Mouse (Mus musculus) hindbrain, embryonic 12.5 days (tissue): ENCODE results near the gene Ethe1. TPM values are rescaled to one million over a fixed set of nuclear protein-coding genes. Genes with fewer than 3 reads are reported as not detected.
"Not testable (repeated sequence)": the region's sequence is repeated elsewhere in the genome, so short reads cannot be mapped to it uniquely, and the experiment has no call there.

ENCODE experiments used
- ATAC-seq: fragments of 200-750 bp; cut with Nextera tagmentation; 2 replicates; pipeline ENCODE4 v1.8.0; 2017; ENCODE audit warnings: moderate TSS enrichment; ENCODE audit not compliant: low FRiP score
- H3K27ac ChIP-seq: fragments of 300-500 bp; sonication (generic); 2 replicates; pipeline ENCODE4 v1.5.1; 2016; ENCODE audit warnings: mild to moderate bottlenecking
- H3K27me3 ChIP-seq: fragments of 300-500 bp; sonication (generic); 2 replicates; pipeline ENCODE4 v1.6.1; 2016; ENCODE audit warnings: mild to moderate bottlenecking
- H3K36me3 ChIP-seq: fragments of 300-500 bp; sonication (generic); 2 replicates; pipeline ENCODE4 v1.6.1; 2016; ENCODE audit warnings: mild to moderate bottlenecking
- H3K4me1 ChIP-seq: fragments of 300-500 bp; sonication (generic); 2 replicates; pipeline ENCODE4 v1.6.1; 2016
- H3K4me2 ChIP-seq: fragments of 300-500 bp; sonication (generic); replicated peaks from 2 replicates; pipeline ENCODE4 v1.6.1; 2016; ENCODE audit warnings: mild to moderate bottlenecking
- H3K4me3 ChIP-seq: fragments of 300-500 bp; sonication (generic); 2 replicates; pipeline ENCODE4 v1.5.1; 2016; ENCODE audit warnings: mild to moderate bottlenecking
- H3K9ac ChIP-seq: fragments of 300-500 bp; sonication (generic); 2 replicates; pipeline ENCODE4 v1.6.1; 2016; ENCODE audit warnings: mild to moderate bottlenecking, moderate library complexity
- H3K9me3 ChIP-seq: fragments of 300-500 bp; sonication (generic); replicated peaks from 2 replicates; pipeline ENCODE4 v1.6.1; 2016; ENCODE audit warnings: mild to moderate bottlenecking
- WGBS: fragments of 180-500 bp; shearing (Covaris S2); methylation state at CpG from one replicate; pipeline ENCODE4 v1.1.7; 2016; 5-methylcytosine and 5-hydroxymethylcytosine counted together
- polyA plus RNA-seq: library from polyadenylated mRNA; unstranded; fragments of >200 nt; fragmentation: Nextera tagmentation; extraction: Ambion mirVana; gene quantifications from 2 replicates; pipeline ENCODE4 v1.2.1, GENCODE M21; 2016

The Ethe1 gene
- polyA plus RNA-seq, 1 experiment from 2014 or later, result 15.4 TPM

DNA sequence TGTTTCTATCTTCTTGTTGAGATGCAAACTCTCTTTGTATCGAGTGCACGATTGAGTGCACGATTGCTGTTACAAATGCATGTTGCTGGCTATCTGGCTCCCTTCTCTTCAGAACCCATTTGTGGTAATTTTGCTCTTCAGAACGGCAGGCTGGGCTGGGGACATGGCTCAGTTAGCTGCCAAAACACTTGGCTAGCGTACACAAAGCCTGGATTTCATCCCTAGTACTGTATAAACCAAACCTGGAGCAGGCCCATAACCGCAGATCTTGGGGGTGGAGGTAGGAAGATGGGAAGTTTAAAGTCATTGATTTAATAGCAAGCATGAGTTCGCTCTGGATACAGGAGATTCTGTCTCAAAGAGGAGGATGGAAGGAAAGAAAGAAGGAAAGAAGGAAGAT lies 18.2 kb downstream of the Ethe1 start:
- no peak overlapping the region for H3K9ac ChIP-seq
- peaks cover 4% of the 10 kb centered on the region for H3K4me1 ChIP-seq

GRCm38 (mm10) chr7:24606046-24606445 lies 18.7 kb downstream of the Ethe1 start:
- peaks cover 27% of the 10 kb centered on the region for H3K27me3 ChIP-seq
- no peak overlapping the region for H3K4me3 ChIP-seq
- no peak overlapping the region for H3K4me2 ChIP-seq
- H3K9me3 ChIP-seq, result no peaks in the 10 kb centered on the region
- peaks cover 9% of the 10 kb centered on the region for H3K4me1 ChIP-seq
- H3K27ac ChIP-seq, result no peak overlapping the region
- ATAC-seq, result no peak
- 81% methylated on average over 7 of the region's 7 CpGs for WGBS
- no peaks in the 10 kb centered on the region for H3K36me3 ChIP-seq
- no peak overlapping the region for H3K9ac ChIP-seq

More for the DNA sequence above, 18.2 kb downstream of the Ethe1 start:
- ATAC-seq, result no peak
- no peaks in the 10 kb centered on the region for H3K36me3 ChIP-seq
- no peak overlapping the region for H3K27ac ChIP-seq
- no peak overlapping the region for H3K4me2 ChIP-seq
- no peak overlapping the region for H3K4me3 ChIP-seq
- H3K9me3 ChIP-seq, result no peaks in the 10 kb centered on the region
- 91% methylated on average over 7 of the region's 7 CpGs for WGBS
- peaks cover 22% of the 10 kb centered on the region for H3K27me3 ChIP-seq

- Histone ChIP-seq H3K36me3 (no peaks in the 10 kb centered on the region), H3K4me1 (peaks cover 20% of the 10 kb centered on the region), H3K4me2 (no peak overlapping the region), H3K4me3 (no peak overlapping the region), H3K9ac (no peak overlapping the region), H3K27me3 (peaks cover 47% of the 10 kb centered on the region), H3K27ac (no peak overlapping the region), H3K9me3 (no peaks in the 10 kb centered on the region)
- peak; percentile 74 for ATAC-seq
- 57% methylated on average over 6 of the region's 6 CpGs for WGBS
Measured at GRCm38 (mm10) chr7:24608017-24608416, 20.7 kb downstream of the Ethe1 start.

GRCm38 (mm10) chr7:24608561-24608960 lies 21.2 kb downstream of the Ethe1 start:
- no peak; the same call in 1 of the 2 replicates for ATAC-seq
- H3K9ac ChIP-seq, result no peak overlapping the region
- H3K4me2 ChIP-seq, result no peak overlapping the region
- H3K9me3 ChIP-seq, result no peaks in the 10 kb centered on the region
- H3K4me1 ChIP-seq, result peaks cover 20% of the 10 kb centered on the region
- H3K27ac ChIP-seq, result no peak overlapping the region
- peaks cover 52% of the 10 kb centered on the region for H3K27me3 ChIP-seq
- no peak overlapping the region for H3K4me3 ChIP-seq
- WGBS, result 71% methylated on average over 8 of the region's 8 CpGs
- no peaks in the 10 kb centered on the region for H3K36me3 ChIP-seq

- no peak within 1 kb of the TSS for H3K27ac ChIP-seq
- peak within 1 kb of the TSS; percentile 15; the same call in 1 of the 2 replicates for H3K9ac ChIP-seq
- peak within 1 kb of the TSS; percentile 24 for H3K4me3 ChIP-seq
- ATAC-seq, result peak; percentile 15; the same call in 1 of the 2 replicates
- peaks cover 20% of the 10 kb centered on the region for H3K4me1 ChIP-seq
- no peaks in the 10 kb centered on the region for H3K36me3 ChIP-seq
- WGBS, result 3% methylated on average over 25 of the region's 27 CpGs
- peaks cover 57% of the 10 kb centered on the region for H3K27me3 ChIP-seq
- H3K4me2 ChIP-seq, result peak within 1 kb of the TSS; percentile 48
- H3K9me3 ChIP-seq, result no peaks in the 10 kb centered on the region
Measured at GRCm38 (mm10) chr7:24610144-24610878, 23.0 kb downstream of the Ethe1 start, which contains the start of gene Phldb3. TSS of gene Phldb3 (plus strand) at chr7:24610763.

- WGBS, result under 1% methylated on average over 36 of the region's 36 CpGs
- H3K9me3 ChIP-seq, result no peaks in the 10 kb centered on the region
- peak overlapping the region; percentile 48 for H3K4me2 ChIP-seq
- peak overlapping the region; percentile 24 for H3K4me3 ChIP-seq
- peaks cover 57% of the 10 kb centered on the region for H3K27me3 ChIP-seq
- ATAC-seq, result peak; percentile 30; the same call in 1 of the 2 replicates
- peaks cover 20% of the 10 kb centered on the region for H3K4me1 ChIP-seq
- peak overlapping the region; percentile 15; the same call in 1 of the 2 replicates for H3K9ac ChIP-seq
- H3K27ac ChIP-seq, result no peak overlapping the region
- no peaks in the 10 kb centered on the region for H3K36me3 ChIP-seq
Measured at GRCm38 (mm10) chr7:24610879-24611494, 23.6 kb downstream of the Ethe1 start.

GRCm38 (mm10) chr7:24611709-24612108 lies 24.4 kb downstream of the Ethe1 start:
- H3K4me2 ChIP-seq, result peak overlapping the region; percentile 48; the same call in 1 of the 2 replicates
- 14% methylated on average over 7 of the region's 7 CpGs for WGBS
- no peak overlapping the region for H3K4me3 ChIP-seq

GRCm38 (mm10) chr7:24612308-24612910 lies 25.1 kb downstream of the Ethe1 start:
- no peaks in the 10 kb centered on the region for H3K9me3 ChIP-seq
- no peaks in the 10 kb centered on the region for H3K36me3 ChIP-seq
- no peak overlapping the region for H3K27ac ChIP-seq
- H3K4me1 ChIP-seq, result peaks cover 20% of the 10 kb centered on the region
- 3% methylated on average over 27 of the region's 27 CpGs for WGBS
- H3K9ac ChIP-seq, result no peak overlapping the region
- H3K27me3 ChIP-seq, result peaks cover 57% of the 10 kb centered on the region
- peak overlapping the region; percentile 33 for H3K4me2 ChIP-seq
- no peak for ATAC-seq
- H3K4me3 ChIP-seq, result peak overlapping the region; percentile 2; the same call in 1 of the 2 replicates

More at GRCm38 (mm10) chr7:24611709-24612108, 24.4 kb downstream of the Ethe1 start:
- no peaks in the 10 kb centered on the region for H3K36me3 ChIP-seq
- no peak overlapping the region for H3K9ac ChIP-seq
- H3K27ac ChIP-seq, result no peak overlapping the region
- peaks cover 20% of the 10 kb centered on the region for H3K4me1 ChIP-seq
- no peak for ATAC-seq
- H3K9me3 ChIP-seq, result no peaks in the 10 kb centered on the region
- H3K27me3 ChIP-seq, result peaks cover 57% of the 10 kb centered on the region

DNA sequence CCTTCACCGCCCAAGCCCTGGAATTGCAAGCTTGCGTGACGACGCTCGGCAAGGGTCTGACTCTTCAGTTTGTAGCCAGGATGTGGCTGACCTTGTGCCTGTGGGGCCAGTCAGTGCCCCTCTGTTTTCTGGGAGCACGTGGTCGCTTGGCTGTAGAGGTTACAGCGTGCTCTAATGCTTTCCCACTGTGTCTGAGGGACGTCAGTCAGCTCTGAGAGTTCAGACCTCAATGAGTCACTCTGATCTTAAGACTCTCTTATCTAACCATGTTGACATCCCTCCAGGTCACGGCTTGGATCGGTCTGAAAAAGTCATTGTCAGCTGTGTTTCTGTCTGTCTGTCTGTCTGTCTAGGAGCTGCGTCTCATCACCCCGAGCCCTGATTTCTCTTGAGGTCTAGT lies 27.5 kb downstream of the Ethe1 start:
- no peak overlapping the region for H3K9ac ChIP-seq
- no peak overlapping the region for H3K4me3 ChIP-seq
- peaks cover 50% of the 10 kb centered on the region for H3K27me3 ChIP-seq
- 69% methylated on average over 13 of the region's 13 CpGs for WGBS
- no peaks in the 10 kb centered on the region for H3K9me3 ChIP-seq
- no peak for ATAC-seq
- no peak overlapping the region for H3K27ac ChIP-seq
- H3K36me3 ChIP-seq, result no peaks in the 10 kb centered on the region
- no peak overlapping the region for H3K4me2 ChIP-seq
- peaks cover 20% of the 10 kb centered on the region for H3K4me1 ChIP-seq

- H3K36me3 ChIP-seq, result no peaks in the 10 kb centered on the region
- peaks cover 22% of the 10 kb centered on the region for H3K27me3 ChIP-seq
- WGBS, result 85% methylated on average over 8 of the region's 8 CpGs
- H3K4me2 ChIP-seq, result no peak overlapping the region
- no peaks in the 10 kb centered on the region for H3K9me3 ChIP-seq
- H3K4me3 ChIP-seq, result no peak overlapping the region
- H3K4me1 ChIP-seq, result peaks cover under 1% of the 10 kb centered on the region
- H3K9ac ChIP-seq, result no peak overlapping the region
- ATAC-seq, result no peak
- no peak overlapping the region for H3K27ac ChIP-seq
Measured at GRCm38 (mm10) chr7:24617763-24618162, 30.4 kb downstream of the Ethe1 start.

DNA sequence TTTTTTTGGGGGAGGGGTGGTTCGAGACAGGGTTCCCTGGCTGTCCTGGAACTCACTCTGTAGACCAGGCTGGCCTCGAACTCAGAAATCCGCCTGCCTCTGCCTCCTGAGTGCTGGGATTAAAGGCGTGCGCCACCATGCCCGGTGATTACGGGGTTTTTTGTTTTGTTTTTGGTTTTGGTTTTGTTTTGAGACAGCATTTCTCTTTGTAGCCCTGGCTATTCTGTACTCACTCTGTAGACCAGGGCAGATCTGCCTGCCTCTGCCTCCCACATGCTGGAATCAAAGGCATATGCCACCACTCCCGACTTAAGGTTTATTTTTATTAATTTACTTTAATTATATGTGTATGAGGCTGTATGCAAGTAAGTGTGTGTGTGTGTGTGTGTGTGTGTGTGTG lies 31.0 kb downstream of the Ethe1 start:
- H3K4me3 ChIP-seq, ATAC-seq, H3K4me2 ChIP-seq, H3K9ac ChIP-seq, H3K4me1 ChIP-seq, H3K27ac ChIP-seq, H3K9me3 ChIP-seq, H3K36me3 ChIP-seq: not testable (repeated sequence)
- WGBS, result 89% methylated on average over 8 of the region's 8 CpGs
- peaks cover 15% of the 10 kb centered on the region for H3K27me3 ChIP-seq

- H3K4me1 ChIP-seq, result no peaks in the 10 kb centered on the region
- 51% methylated on average over 13 of the region's 13 CpGs for WGBS
- no peak overlapping the region for H3K4me2 ChIP-seq
- H3K9ac ChIP-seq, result no peak overlapping the region
- no peaks in the 10 kb centered on the region for H3K9me3 ChIP-seq
- H3K4me3 ChIP-seq, result no peak overlapping the region
- no peak for ATAC-seq
- H3K27ac ChIP-seq, result no peak overlapping the region
- H3K36me3 ChIP-seq, result no peaks in the 10 kb centered on the region
- peaks cover 14% of the 10 kb centered on the region; the same call in 1 of the 2 replicates for H3K27me3 ChIP-seq
Measured at GRCm38 (mm10) chr7:24619671-24620397, 32.5 kb downstream of the Ethe1 start.
